Mouse (Mus musculus): ENCODE measurements around the gene Farsb. TPM values are rescaled to one million over a fixed set of nuclear protein-coding genes. Genes with fewer than 3 reads are reported as not detected.

Gene Farsb
- total and polyA plus RNA-seq, 3 experiments = 119 to 154 (median 122) TPM

- H3K27me3 ChIP-seq (ENCODE audit: control insufficient read depth in 1 of 2, insufficient read depth in 2 of 2, low read length in 2 of 2) = no peaks in the 10 kb centered on the region
- H3K4me3 ChIP-seq (ENCODE audit: control insufficient read depth in 1 of 2, insufficient read depth in 1 of 2, low read depth in 2 of 2, low read length in 2 of 2) = no peak overlapping the region
- TF ChIP-seq ZMIZ1 (IDR thresholded peaks at IDR 0.05; ENCODE audit: low read depth, low read length) = no peak
- TF ChIP-seq ZNF384 (IDR thresholded peaks at IDR 0.05; ENCODE audit: low read depth, low read length) = no peak
- no peak for TF ChIP-seq GATA1 (IDR thresholded peaks at IDR 0.05; ENCODE audit: low read depth, low read length)
- H3K79me2 ChIP-seq (ENCODE audit: control insufficient read depth, insufficient read depth, low read length, poor library complexity) = no peaks in the 10 kb centered on the region
- no peaks in the 10 kb centered on the region for H3K4me1 ChIP-seq (ENCODE audit: control insufficient read depth in 1 of 2, insufficient read depth in 2 of 2, low read length in 2 of 2)
- peaks cover 0 to 15% of the 10 kb centered on the region in 2 experiments; a peak in 2 of 4 replicates for H3K36me3 ChIP-seq (ENCODE audit: control insufficient read depth in 1 of 2, insufficient read depth in 2 of 2, low read length in 2 of 2)
- H3K9me3 ChIP-seq (replicated peaks; ENCODE audit: insufficient read depth, low read length) = no peaks in the 10 kb centered on the region
- no peak overlapping the region for H3K9ac ChIP-seq (ENCODE audit: control insufficient read depth, low read depth, low read length, poor library complexity, severe bottlenecking)
- no peak overlapping the region for H3K27ac ChIP-seq (ENCODE audit: control insufficient read depth, low read depth, low read length)
- DNase-seq (ENCODE audit: low read depth, low spot score) = no peak
Measured at GRCm38 (mm10) chr1:78443056-78443455, 45.6 kb downstream of the Farsb start.

- Histone ChIP-seq H3K4me1 (ENCODE audit: control insufficient read depth in 1 of 2, insufficient read depth in 2 of 2, low read length in 2 of 2) (no peaks in the 10 kb centered on the region), H3K9me3 (replicated peaks; ENCODE audit: insufficient read depth, low read length) (no peaks in the 10 kb centered on the region), H3K36me3 (ENCODE audit: control insufficient read depth in 1 of 2, insufficient read depth in 2 of 2, low read length in 2 of 2) (peaks cover 0 to 15% of the 10 kb centered on the region in 2 experiments; a peak in 2 of 4 replicates), H3K27ac (ENCODE audit: control insufficient read depth, low read depth, low read length) (no peak overlapping the region), H3K79me2 (ENCODE audit: control insufficient read depth, insufficient read depth, low read length, poor library complexity) (no peaks in the 10 kb centered on the region), H3K4me3 (ENCODE audit: control insufficient read depth in 1 of 2, insufficient read depth in 1 of 2, low read depth in 2 of 2, low read length in 2 of 2) (no peak overlapping the region), H3K27me3 (ENCODE audit: control insufficient read depth in 1 of 2, insufficient read depth in 2 of 2, low read length in 2 of 2) (no peaks in the 10 kb centered on the region), H3K9ac (ENCODE audit: control insufficient read depth, low read depth, low read length, poor library complexity, severe bottlenecking) (no peak overlapping the region)
- no peak for TF ChIP-seq ZC3H11A (IDR thresholded peaks at IDR 0.05; ENCODE audit: low read depth, low read length)
- no peak for TF ChIP-seq GATA1 (IDR thresholded peaks at IDR 0.05; ENCODE audit: low read depth, low read length)
- TF ChIP-seq NRF1 (IDR thresholded peaks at IDR 0.05; ENCODE audit: insufficient read depth, low read depth, low read length, poor library complexity, severe bottlenecking) = no peak
- no peak for TF ChIP-seq MYB (IDR thresholded peaks at IDR 0.05; ENCODE audit: low read depth, low read length)
- no peak for TF ChIP-seq USF2 (IDR thresholded peaks at IDR 0.05; ENCODE audit: borderline replicate concordance in 1 of 2, insufficient read depth in 1 of 2, low read depth in 1 of 2, low read length in 2 of 2)
- no peak for TF ChIP-seq ZNF384 (IDR thresholded peaks at IDR 0.05; ENCODE audit: low read depth, low read length)
- no peak for TF ChIP-seq TAL1 (IDR thresholded peaks at IDR 0.05; ENCODE audit: low read length)
- no peak for DNase-seq (ENCODE audit: low read depth, low spot score)
Measured at GRCm38 (mm10) chr1:78440716-78441115, 48.0 kb downstream of the Farsb start.

- no peaks in the 10 kb centered on the region for H3K79me2 ChIP-seq (ENCODE audit: control insufficient read depth, insufficient read depth, low read length, poor library complexity)
- TF ChIP-seq MAFK (IDR thresholded peaks at IDR 0.05; ENCODE audit: borderline replicate concordance, low read depth, low read length) = no peak
- no peak for TF ChIP-seq SIN3A (IDR thresholded peaks at IDR 0.05; ENCODE audit: low read length)
- TF ChIP-seq CHD2 (IDR thresholded peaks at IDR 0.05; ENCODE audit: low read length) = no peak
- no peak for TF ChIP-seq RAD21 (IDR thresholded peaks at IDR 0.05; ENCODE audit: low read depth, low read length)
- no peak for TF ChIP-seq UBTF (IDR thresholded peaks at IDR 0.05; ENCODE audit: borderline replicate concordance, insufficient read depth, low read depth, low read length)
- no peak for TF ChIP-seq ZMIZ1 (IDR thresholded peaks at IDR 0.05; ENCODE audit: low read depth, low read length)
- no peak for TF ChIP-seq HCFC1 (IDR thresholded peaks at IDR 0.05; ENCODE audit: low read depth, low read length)
- no peak for TF ChIP-seq MYC (IDR thresholded peaks at IDR 0.05; ENCODE audit: low read depth, low read length)
- no peak for TF ChIP-seq CTCF (IDR thresholded peaks at IDR 0.05 in 2 of 3, conservative IDR thresholded peaks at IDR 0.05 in 1 of 3; ENCODE audit: control insufficient read depth in 1 of 3, insufficient read depth in 1 of 3, low read depth in 2 of 3, low read length in 3 of 3, poor library complexity in 1 of 3, severe bottlenecking in 1 of 3)
- H3K9ac ChIP-seq (ENCODE audit: control insufficient read depth, low read depth, low read length, poor library complexity, severe bottlenecking) = no peak overlapping the region
- no peaks in the 10 kb centered on the region for H3K27me3 ChIP-seq (ENCODE audit: control insufficient read depth in 1 of 2, insufficient read depth in 2 of 2, low read length in 2 of 2)
- no peaks in the 10 kb centered on the region for H3K4me1 ChIP-seq (ENCODE audit: control insufficient read depth in 1 of 2, insufficient read depth in 2 of 2, low read length in 2 of 2)
- H3K27ac ChIP-seq (ENCODE audit: control insufficient read depth, low read depth, low read length) = no peak overlapping the region
- no peak overlapping the region for H3K4me3 ChIP-seq (ENCODE audit: control insufficient read depth in 1 of 2, insufficient read depth in 1 of 2, low read depth in 2 of 2, low read length in 2 of 2)
- no peaks in the 10 kb centered on the region for H3K9me3 ChIP-seq (replicated peaks; ENCODE audit: insufficient read depth, low read length)
- DNase-seq (ENCODE audit: low read depth, low spot score) = no peak
- peaks cover 0 to 24% of the 10 kb centered on the region in 2 experiments; a peak in 2 of 4 replicates for H3K36me3 ChIP-seq (ENCODE audit: control insufficient read depth in 1 of 2, insufficient read depth in 2 of 2, low read length in 2 of 2)
Measured at GRCm38 (mm10) chr1:78437150-78437549, 51.5 kb downstream of the Farsb start.
